Mouse (Mus musculus): ENCODE data around the gene Ctnnb1. TPM values are rescaled to one million over a fixed set of nuclear protein-coding genes. Genes with fewer than 3 reads are reported as not detected.

Ctnnb1 gene
- polyA plus RNA-seq, 1 experiment from 2014 or later: 377 TPM

DNA sequence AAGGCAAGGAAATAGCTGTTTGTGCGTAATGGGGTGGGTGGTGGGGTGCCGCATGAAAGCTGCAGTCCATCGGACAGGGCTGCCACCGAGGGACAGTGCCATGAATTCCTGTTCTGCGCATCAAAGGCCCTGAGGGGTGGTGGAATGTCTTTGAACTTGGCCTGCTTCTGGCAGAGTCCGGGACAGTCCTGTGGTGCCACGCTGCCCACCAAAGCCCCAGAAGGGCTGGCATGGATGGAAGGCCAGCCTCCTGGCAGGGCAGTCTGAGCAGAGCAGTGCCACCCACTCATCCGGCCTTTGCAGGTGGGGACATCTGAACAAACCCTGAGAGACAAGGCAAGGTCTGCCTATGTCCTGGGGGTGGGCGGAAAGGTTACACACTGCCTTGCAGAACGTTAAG, 36.0 kb downstream of the Ctnnb1 start:
- no peak for ATAC-seq (ENCODE audit: low read depth)
- Histone ChIP-seq H3K27ac (replicated peaks) (no peak overlapping the region), H3K4me2 (no peak overlapping the region), H3K9ac (no peak overlapping the region), H3K4me3 (no peak overlapping the region), H3K4me1 (replicated peaks) (peaks cover 24% of the 10 kb centered on the region), H3K9me3 (no peaks in the 10 kb centered on the region), H3K27me3 (no peaks in the 10 kb centered on the region), H3K36me3 (peaks cover 93% of the 10 kb centered on the region)
- 86% methylated on average over 10 of the region's 10 CpGs for WGBS

DNA sequence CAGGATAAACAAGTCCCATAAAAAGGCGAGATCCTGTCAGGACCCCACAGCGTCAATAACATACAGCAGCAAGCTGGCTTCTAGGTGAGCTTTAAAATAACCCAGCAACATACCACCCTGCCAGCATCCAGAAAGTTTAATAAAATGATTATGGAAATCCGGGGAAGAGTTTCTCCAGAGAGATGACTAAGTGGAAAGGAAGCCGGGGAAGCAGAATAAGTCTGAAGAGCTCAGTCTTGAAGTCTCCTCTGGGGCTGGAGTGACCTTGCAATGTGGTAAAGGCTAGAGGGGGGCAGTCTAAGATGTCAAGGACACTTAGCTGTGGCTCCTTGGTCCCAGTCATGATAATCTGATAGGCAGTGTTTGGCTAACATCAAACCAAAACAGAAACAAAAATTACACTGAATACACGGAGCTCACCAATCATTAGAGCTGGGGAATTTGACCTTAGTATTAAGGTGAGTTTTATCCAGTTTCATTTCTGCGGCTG, 44.1 kb downstream of the Ctnnb1 start:
- no peaks in the 10 kb centered on the region for H3K9me3 ChIP-seq
- H3K4me1 ChIP-seq (replicated peaks): peaks cover 10% of the 10 kb centered on the region
- no peak overlapping the region for H3K4me2 ChIP-seq
- ATAC-seq (ENCODE audit: low read depth): no peak
- H3K9ac ChIP-seq: no peak overlapping the region
- H3K27ac ChIP-seq (replicated peaks): no peak overlapping the region
- peaks cover 15% of the 10 kb centered on the region for H3K36me3 ChIP-seq
- no peaks in the 10 kb centered on the region for H3K27me3 ChIP-seq
- WGBS: 84% methylated on average over 6 of the region's 6 CpGs
- H3K4me3 ChIP-seq: no peak overlapping the region

DNA sequence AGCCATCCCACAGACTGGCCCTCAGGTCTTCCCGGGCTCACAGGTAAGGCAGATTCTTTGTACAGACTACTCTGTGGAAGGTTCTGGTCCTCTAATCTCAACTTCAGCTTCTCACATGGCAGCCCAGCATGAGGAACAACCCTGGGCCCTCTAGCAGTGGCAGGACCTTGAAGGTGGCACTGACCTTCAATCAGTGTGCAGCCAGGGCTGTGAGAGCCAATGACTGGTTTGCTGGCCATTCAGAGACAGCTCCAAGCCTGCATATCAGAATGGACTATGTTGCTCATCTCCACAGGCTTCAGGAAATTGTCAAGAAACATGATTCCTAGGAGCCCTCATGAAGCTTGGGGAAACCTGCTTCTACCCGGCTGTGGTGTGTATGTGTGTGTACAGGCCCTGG, 45.2 kb downstream of the Ctnnb1 start:
- no peaks in the 10 kb centered on the region for H3K9me3 ChIP-seq
- H3K4me2 ChIP-seq: no peak overlapping the region
- H3K27me3 ChIP-seq: no peaks in the 10 kb centered on the region
- no peak for ATAC-seq (ENCODE audit: low read depth)
- peaks cover 10% of the 10 kb centered on the region for H3K4me1 ChIP-seq (replicated peaks)
- WGBS: 89% methylated on average over 2 of the region's 2 CpGs
- H3K27ac ChIP-seq (replicated peaks): no peak overlapping the region
- H3K36me3 ChIP-seq: peaks cover 4% of the 10 kb centered on the region
- H3K9ac ChIP-seq: no peak overlapping the region
- H3K4me3 ChIP-seq: no peak overlapping the region

DNA sequence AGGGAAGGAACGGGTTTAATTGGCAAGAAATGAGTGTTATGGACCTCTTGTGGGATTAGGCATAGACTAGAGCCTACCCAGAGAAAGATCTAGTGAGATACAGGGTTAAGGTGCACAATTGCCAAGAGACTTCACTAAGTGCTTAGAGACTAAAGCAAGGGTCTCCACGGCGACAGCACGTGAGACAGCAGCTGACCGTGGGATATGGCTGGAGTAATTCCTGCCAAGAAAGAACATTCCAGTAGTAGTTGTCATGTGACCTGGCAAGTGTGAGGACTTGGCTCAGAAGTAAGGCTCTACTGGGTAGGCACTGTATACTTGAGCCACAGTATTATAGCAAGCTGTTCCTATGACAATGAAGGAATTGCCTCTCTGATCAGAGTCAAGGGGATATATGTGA, 47.1 kb downstream of the Ctnnb1 start:
- no peak overlapping the region for H3K4me3 ChIP-seq
- no peaks in the 10 kb centered on the region for H3K9me3 ChIP-seq
- H3K27me3 ChIP-seq: no peaks in the 10 kb centered on the region
- no peak overlapping the region for H3K4me2 ChIP-seq
- H3K4me1 ChIP-seq (replicated peaks): peaks cover 16% of the 10 kb centered on the region
- H3K27ac ChIP-seq (replicated peaks): 0 out of 2 replicates have a peak overlapping the region, but pooled peaks have one; percentile 33
- 65% methylated on average over 5 of the region's 5 CpGs for WGBS
- no peaks in the 10 kb centered on the region for H3K36me3 ChIP-seq
- ATAC-seq (ENCODE audit: low read depth): peak; percentile 80
- H3K9ac ChIP-seq: no peak overlapping the region

DNA sequence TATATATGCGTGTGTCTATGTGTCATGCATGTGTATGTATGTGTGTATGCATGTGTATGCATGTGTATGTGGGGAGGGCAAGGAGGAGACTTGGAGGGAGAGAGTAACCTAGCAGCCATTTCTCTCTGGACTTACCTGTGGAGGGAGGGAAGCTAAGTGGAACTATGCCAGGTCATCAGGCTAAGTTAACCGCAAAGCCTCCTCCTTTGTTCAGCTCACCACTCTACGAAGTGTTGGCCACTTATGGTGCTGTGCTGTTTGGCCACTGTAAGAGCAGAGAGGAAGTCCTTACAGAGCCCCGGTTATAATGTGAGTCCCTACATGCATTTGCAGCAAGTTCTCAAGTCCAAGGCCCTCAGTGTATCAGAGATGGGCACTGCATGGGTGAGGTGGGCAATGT, 47.8 kb downstream of the Ctnnb1 start:
- H3K4me3 ChIP-seq: no peak overlapping the region
- H3K27ac ChIP-seq (replicated peaks): no peak overlapping the region
- no peaks in the 10 kb centered on the region for H3K36me3 ChIP-seq
- no peak for ATAC-seq (ENCODE audit: low read depth)
- peaks cover 16% of the 10 kb centered on the region for H3K4me1 ChIP-seq (replicated peaks)
- no peaks in the 10 kb centered on the region for H3K9me3 ChIP-seq
- no peak overlapping the region for H3K4me2 ChIP-seq
- H3K27me3 ChIP-seq: no peaks in the 10 kb centered on the region
- no peak overlapping the region for H3K9ac ChIP-seq
- WGBS: 94% methylated on average over 4 of the region's 4 CpGs

DNA sequence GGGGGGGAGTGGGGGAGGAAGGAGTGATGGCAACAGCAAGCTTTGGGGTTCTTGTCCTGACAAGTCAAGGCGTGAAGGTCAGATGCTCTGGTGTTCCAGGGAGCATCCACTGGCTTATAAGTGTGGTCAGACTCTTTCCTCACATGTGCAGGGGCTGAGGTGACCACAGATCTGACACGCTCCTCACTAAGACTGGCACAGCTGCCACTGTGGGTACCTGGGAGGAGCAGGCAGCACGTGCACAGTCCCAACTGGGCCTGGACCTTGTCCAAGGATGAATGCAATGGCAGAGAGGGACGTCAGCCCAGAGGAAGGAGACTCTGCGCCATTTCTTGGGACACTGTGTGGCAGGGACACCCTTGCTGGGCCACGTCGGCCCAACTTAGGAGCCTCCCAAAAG, 52.8 kb downstream of the Ctnnb1 start:
- Histone ChIP-seq H3K27me3 (no peaks in the 10 kb centered on the region), H3K4me2 (no peak overlapping the region), H3K9ac (no peak overlapping the region), H3K36me3 (no peaks in the 10 kb centered on the region), H3K9me3 (no peaks in the 10 kb centered on the region), H3K4me3 (no peak overlapping the region), H3K4me1 (replicated peaks) (peaks cover 6% of the 10 kb centered on the region; the same call in 1 of the 2 replicates), H3K27ac (replicated peaks) (no peak overlapping the region)
- 90% methylated on average over 7 of the region's 7 CpGs for WGBS
- ATAC-seq (ENCODE audit: low read depth): no peak

DNA sequence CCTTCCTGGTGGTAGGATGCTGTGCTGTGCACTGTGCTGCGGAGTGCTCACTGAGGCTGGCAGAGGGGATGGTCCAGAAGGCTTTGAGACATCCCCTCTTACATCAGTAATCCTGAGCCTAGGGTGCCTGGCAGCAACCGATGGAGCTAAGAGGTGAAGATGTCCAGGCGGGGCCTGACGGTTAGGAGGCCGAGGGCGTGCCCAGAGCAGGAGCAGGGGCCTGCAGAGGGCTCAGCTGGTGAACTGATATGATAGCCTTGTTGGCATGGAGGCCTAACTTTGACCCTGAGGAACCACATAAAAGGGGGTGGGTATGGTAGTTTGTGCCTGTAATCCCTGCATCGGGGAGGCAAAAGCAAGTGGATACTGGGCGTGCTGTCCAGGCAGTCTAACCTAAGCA, 54.8 kb downstream of the Ctnnb1 start:
- no peak for ATAC-seq (ENCODE audit: low read depth)
- no peak overlapping the region for H3K4me2 ChIP-seq
- 87% methylated on average over 8 of the region's 8 CpGs for WGBS

DNA sequence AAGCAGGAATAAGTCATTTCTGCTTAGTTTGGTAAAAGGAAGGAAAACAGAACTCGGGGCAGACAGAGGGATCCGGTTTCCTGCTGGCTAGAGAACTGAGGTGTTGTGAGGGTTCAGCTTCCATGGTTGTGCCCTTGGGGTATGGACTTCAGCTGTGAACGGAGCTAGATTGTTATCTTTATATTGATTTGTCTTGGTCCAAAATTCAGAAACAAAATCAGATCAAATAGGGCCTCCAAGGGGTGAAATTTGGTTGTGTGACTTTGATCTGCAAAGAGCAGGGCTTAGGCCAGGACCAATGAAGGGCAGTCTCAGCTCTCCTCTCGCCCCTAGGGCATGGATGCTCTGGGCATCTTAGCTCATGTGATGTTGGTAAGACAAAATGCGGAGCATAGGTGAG, 55.5 kb downstream of the Ctnnb1 start:
- no peak overlapping the region for H3K27ac ChIP-seq (replicated peaks)
- peaks cover 27% of the 10 kb centered on the region for H3K4me1 ChIP-seq (replicated peaks)
- ATAC-seq (ENCODE audit: low read depth): no peak
- no peak overlapping the region for H3K9ac ChIP-seq
- H3K9me3 ChIP-seq: no peaks in the 10 kb centered on the region
- no peak overlapping the region for H3K4me3 ChIP-seq
- no peak overlapping the region for H3K4me2 ChIP-seq
- no peaks in the 10 kb centered on the region for H3K27me3 ChIP-seq
- 84% methylated on average over 5 of the region's 5 CpGs for WGBS
- H3K36me3 ChIP-seq: no peaks in the 10 kb centered on the region

More for the DNA sequence above, 54.8 kb downstream of the Ctnnb1 start:
- no peaks in the 10 kb centered on the region for H3K36me3 ChIP-seq
- no peak overlapping the region for H3K4me3 ChIP-seq
- no peak overlapping the region for H3K9ac ChIP-seq
- no peaks in the 10 kb centered on the region for H3K27me3 ChIP-seq
- no peaks in the 10 kb centered on the region for H3K9me3 ChIP-seq
- no peak overlapping the region for H3K27ac ChIP-seq (replicated peaks)
- peaks cover 25% of the 10 kb centered on the region for H3K4me1 ChIP-seq (replicated peaks)

DNA sequence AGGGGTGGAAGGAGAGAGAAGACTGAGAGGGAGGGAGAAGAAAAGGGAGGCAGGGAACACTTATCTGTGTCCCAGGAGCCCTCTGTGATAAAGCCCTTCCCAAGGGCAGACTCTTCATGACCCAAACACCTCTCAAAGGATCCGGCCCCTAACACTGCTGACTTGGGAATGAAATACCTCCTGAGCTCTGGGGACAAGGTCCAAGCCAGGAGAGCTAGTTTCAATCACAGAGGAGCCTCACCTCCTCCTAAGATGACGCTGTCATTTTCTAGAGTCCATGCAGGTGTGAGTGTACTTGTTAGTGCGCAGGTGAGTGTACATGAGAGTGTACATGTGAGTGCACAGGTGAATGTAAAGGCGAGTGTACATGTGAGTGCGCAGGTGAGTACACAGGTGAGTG, 56.0 kb downstream of the Ctnnb1 start:
- ATAC-seq (ENCODE audit: low read depth): no peak
- Histone ChIP-seq H3K9ac (no peak overlapping the region), H3K27me3 (no peaks in the 10 kb centered on the region), H3K4me3 (no peak overlapping the region), H3K4me1 (replicated peaks) (peaks cover 29% of the 10 kb centered on the region), H3K36me3 (no peaks in the 10 kb centered on the region), H3K4me2 (no peak overlapping the region), H3K27ac (replicated peaks) (no peak overlapping the region), H3K9me3 (no peaks in the 10 kb centered on the region)
- 95% methylated on average over 5 of the region's 5 CpGs for WGBS

DNA sequence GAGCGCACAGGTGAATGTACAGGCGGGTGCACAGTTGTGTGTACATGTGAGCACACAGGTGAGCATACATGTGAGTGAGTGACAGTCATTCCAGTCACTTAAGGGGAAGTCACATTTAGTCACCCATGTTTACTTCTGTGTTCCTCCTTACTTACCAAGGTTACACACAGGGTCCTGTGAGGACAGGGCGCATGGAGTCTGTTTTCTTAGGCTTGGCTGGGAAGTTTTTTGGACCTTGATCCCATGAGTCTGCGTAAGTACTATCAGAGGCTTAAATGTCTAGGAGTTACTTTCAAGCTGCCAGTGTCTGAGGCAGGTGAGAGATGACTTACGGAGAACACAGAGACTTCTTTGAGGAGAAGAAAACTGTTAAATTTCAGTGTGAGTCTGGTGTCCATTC, 56.5 kb downstream of the Ctnnb1 start:
- Histone ChIP-seq H3K4me1 (replicated peaks) (peaks cover 31% of the 10 kb centered on the region), H3K4me2 (no peak overlapping the region), H3K4me3 (no peak overlapping the region), H3K9me3 (no peaks in the 10 kb centered on the region), H3K27me3 (no peaks in the 10 kb centered on the region), H3K36me3 (no peaks in the 10 kb centered on the region), H3K9ac (no peak overlapping the region), H3K27ac (replicated peaks) (no peak overlapping the region)
- WGBS: 95% methylated on average over 5 of the region's 5 CpGs
- no peak for ATAC-seq (ENCODE audit: low read depth)

DNA sequence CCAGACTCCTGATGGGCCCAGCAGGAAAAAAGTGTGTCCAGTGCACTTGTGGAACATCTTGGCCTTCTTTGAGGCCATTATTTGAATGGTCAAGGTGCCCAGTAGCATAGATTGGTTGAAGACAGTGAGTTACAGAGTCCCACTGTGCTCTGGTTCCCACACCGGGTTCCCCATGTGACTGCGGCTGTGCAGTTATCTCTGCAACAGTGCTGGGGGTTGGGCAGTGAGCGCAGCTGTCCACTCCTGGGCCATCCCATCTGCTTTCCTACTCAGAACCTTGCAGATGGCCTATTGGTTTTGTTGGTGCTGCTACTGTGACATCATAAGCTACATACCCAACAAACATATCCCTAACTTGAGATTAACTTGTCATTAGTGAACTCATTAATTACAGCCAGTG, 57.2 kb downstream of the Ctnnb1 start:
- no peak overlapping the region for H3K4me3 ChIP-seq
- no peak overlapping the region for H3K4me2 ChIP-seq
- 87% methylated on average over 3 of the region's 3 CpGs for WGBS
- no peak overlapping the region for H3K9ac ChIP-seq
- no peaks in the 10 kb centered on the region for H3K36me3 ChIP-seq
- no peak for ATAC-seq (ENCODE audit: low read depth)
- H3K27ac ChIP-seq (replicated peaks): no peak overlapping the region
- no peaks in the 10 kb centered on the region for H3K27me3 ChIP-seq
- peaks cover 32% of the 10 kb centered on the region for H3K4me1 ChIP-seq (replicated peaks)
- no peaks in the 10 kb centered on the region for H3K9me3 ChIP-seq

DNA sequence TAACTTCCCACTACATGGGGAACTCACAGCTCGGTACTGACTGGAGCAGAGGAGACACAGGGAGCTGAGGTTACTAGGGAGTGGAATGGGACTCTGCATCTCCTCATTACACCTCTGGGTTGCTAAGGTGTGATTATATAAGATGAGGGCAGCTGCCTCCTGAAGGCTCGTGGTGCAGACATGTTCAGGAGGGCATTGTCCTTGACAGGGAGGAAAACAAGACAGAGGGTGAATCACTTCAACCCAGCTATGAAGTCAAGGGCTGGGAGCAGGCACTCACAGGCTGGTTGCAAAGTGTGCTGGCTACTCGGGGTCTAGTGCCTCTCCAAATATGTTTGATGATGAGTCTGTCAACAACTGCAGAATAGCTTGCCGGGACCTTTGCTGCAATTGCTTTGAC, 58.0 kb downstream of the Ctnnb1 start:
- no peak overlapping the region for H3K27ac ChIP-seq (replicated peaks)
- 80% methylated on average over 4 of the region's 4 CpGs for WGBS
- no peak overlapping the region for H3K4me2 ChIP-seq
- H3K4me3 ChIP-seq: no peak overlapping the region
- H3K36me3 ChIP-seq: no peaks in the 10 kb centered on the region
- H3K9me3 ChIP-seq: no peaks in the 10 kb centered on the region
- H3K9ac ChIP-seq: no peak overlapping the region
- peaks cover 32% of the 10 kb centered on the region for H3K4me1 ChIP-seq (replicated peaks)
- no peak for ATAC-seq (ENCODE audit: low read depth)
- H3K27me3 ChIP-seq: no peaks in the 10 kb centered on the region

DNA sequence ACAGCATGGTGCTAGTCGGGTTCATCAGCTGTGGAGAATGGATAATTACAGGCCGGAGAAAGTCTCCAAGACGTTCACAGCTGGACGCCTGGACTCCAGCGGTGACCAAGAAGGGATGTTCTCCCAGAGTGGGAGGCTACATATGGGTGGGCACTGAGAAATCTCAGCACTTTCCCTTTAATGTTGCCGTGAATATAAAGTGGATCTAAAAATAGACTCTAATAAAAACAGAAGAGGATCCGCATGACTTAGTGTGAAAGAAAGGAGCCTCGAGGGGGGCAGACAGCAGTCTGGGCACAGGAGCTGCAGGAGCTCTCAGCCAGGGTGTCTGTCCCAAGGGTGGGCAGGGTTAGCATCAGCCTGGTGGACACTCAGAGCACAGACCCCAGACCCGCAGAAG, 59.1 kb downstream of the Ctnnb1 start:
- Histone ChIP-seq H3K4me1 (replicated peaks) (peaks cover 35% of the 10 kb centered on the region), H3K4me2 (no peak overlapping the region), H3K9me3 (no peaks in the 10 kb centered on the region), H3K27me3 (no peaks in the 10 kb centered on the region), H3K27ac (replicated peaks) (peak overlapping the region; percentile 76), H3K4me3 (no peak overlapping the region), H3K36me3 (no peaks in the 10 kb centered on the region), H3K9ac (peak overlapping the region; percentile 43; the same call in 1 of the 2 replicates)
- WGBS: 33% methylated on average over 9 of the region's 9 CpGs
- ATAC-seq (ENCODE audit: low read depth): peak; percentile 55

All from neural tube, embryonic 13.5 days (tissue).